Mouse (Mus musculus) heart, embryonic 11.5 days (tissue): ENCODE measurements around the gene Snx29. TPM values are rescaled to one million over a fixed set of nuclear protein-coding genes. Genes with fewer than 3 reads are reported as not detected.

ENCODE experiments used
- ATAC-seq: fragments of 200-750 bp; cut with Nextera tagmentation; replicated peaks from 2 replicates; pipeline ENCODE4 v1.8.0; 2017; ENCODE audit warnings: moderate library complexity; ENCODE audit not compliant: insufficient number of reproducible peaks, low FRiP score, low TSS enrichment
- H3K27ac ChIP-seq: fragments of 300-500 bp; sonication (generic); 2 replicates; pipeline ENCODE4 v1.5.1; 2014; ENCODE audit warnings: mild to moderate bottlenecking, low read depth, low read length
- H3K27me3 ChIP-seq: fragments of 300-500 bp; sonication (generic); 2 replicates; pipeline ENCODE4 v1.6.1; 2014; ENCODE audit warnings: mild to moderate bottlenecking, low read length, mixed read lengths; ENCODE audit not compliant: control insufficient read depth, insufficient read depth
- H3K36me3 ChIP-seq: fragments of 300-500 bp; sonication (generic); 2 replicates; pipeline ENCODE4 v1.6.1; 2014; ENCODE audit warnings: mild to moderate bottlenecking, low read length, moderate library complexity, mixed read lengths; ENCODE audit not compliant: control insufficient read depth, insufficient read depth
- H3K4me1 ChIP-seq: fragments of 300-500 bp; sonication (generic); 2 replicates; pipeline ENCODE4 v1.6.1; 2014; ENCODE audit warnings: low read length; ENCODE audit not compliant: control insufficient read depth, insufficient read depth
- H3K4me2 ChIP-seq: fragments of 300-500 bp; sonication (generic); 2 replicates; pipeline ENCODE4 v1.6.1; 2014; ENCODE audit warnings: mild to moderate bottlenecking, moderate library complexity
- H3K4me3 ChIP-seq: fragments of 300-500 bp; sonication (generic); 2 replicates; pipeline ENCODE4 v1.5.1; 2014; ENCODE audit warnings: low read depth, low read length
- H3K9ac ChIP-seq: fragments of 300-500 bp; sonication (generic); 2 replicates; pipeline ENCODE4 v1.6.1; 2014; ENCODE audit warnings: mild to moderate bottlenecking, low read depth, low read length, moderate library complexity
- H3K9me3 ChIP-seq: fragments of 300-500 bp; sonication (generic); replicated peaks from 2 replicates; pipeline ENCODE4 v1.6.1; 2016; ENCODE audit warnings: low read length; ENCODE audit not compliant: control insufficient read depth
- whole genome bisulfite sequencing: fragments of 180-500 bp; shearing (Covaris S2); extraction: QIAGEN DNeasy Blood & Tissue Kit; methylation state at CpG from one replicate; pipeline ENCODE4 v1.1.7; 2014; ENCODE audit not compliant: insufficient replicate concordance; 5-methylcytosine and 5-hydroxymethylcytosine counted together
- polyA plus RNA-seq: library from polyadenylated mRNA; unstranded; fragments of >200 nt; fragmentation: Nextera tagmentation; extraction: Ambion mirVana; gene quantifications from 2 replicates; pipeline ENCODE4 v1.2.1, GENCODE M21; 2014

Gene Snx29
- polyA plus RNA-seq, 1 experiment from 2014 or later: 8.2 TPM

DNA sequence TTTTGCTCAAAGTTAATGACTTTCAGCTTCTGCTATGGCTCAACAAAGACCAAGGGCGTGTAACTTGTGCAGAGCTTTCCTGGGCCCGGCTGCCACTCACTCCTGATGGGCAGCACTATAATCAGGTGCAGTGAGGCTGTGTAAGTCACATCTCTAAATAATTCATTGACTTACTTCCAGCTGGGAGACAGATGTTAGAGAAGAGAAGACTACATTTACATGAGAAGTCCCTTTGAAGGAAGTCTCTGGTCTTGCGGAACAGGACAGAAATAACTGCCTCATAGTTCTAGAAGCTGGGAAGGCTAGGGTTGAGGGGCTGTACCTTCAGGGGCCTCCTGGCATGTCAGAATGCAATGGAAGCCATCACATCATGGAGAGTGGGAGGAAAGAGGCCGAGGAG lies 127.9 kb downstream of the Snx29 start:
- Histone ChIP-seq H3K27me3 (no peaks in the 10 kb centered on the region), H3K9ac (no peak overlapping the region), H3K9me3 (no peaks in the 10 kb centered on the region), H3K4me2 (no peak overlapping the region), H3K27ac (no peak overlapping the region), H3K4me3 (no peak overlapping the region), H3K4me1 (no peaks in the 10 kb centered on the region), H3K36me3 (0 out of 2 replicates have a peak, but pooled peaks cover 2% of the 10 kb centered on the region)
- 76% methylated on average over 4 of the region's 4 CpGs for WGBS
- no peak for ATAC-seq

DNA sequence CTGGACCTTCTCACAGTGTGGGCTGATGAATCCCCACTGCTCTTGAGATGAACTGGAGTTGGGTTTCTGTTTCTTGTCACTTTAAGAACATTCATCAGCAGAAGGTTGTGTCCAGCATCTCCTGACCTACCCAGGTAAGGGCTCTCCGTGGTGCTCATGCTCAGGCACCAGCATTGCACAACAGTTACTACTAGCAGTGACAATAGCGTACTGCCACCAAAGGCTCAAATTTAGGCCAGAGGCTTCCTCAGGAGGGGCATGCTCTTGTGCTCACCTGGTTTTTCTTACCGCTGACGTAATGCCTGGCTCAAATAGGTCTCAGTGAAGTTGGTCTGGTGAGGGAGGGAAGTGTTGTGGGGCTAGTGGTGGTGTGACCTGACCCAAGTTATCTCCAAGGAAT lies 132.2 kb downstream of the Snx29 start:
- Histone ChIP-seq H3K36me3 (0 out of 2 replicates have a peak, but pooled peaks cover 2% of the 10 kb centered on the region), H3K4me3 (no peak overlapping the region), H3K27me3 (no peaks in the 10 kb centered on the region), H3K9me3 (no peaks in the 10 kb centered on the region), H3K9ac (no peak overlapping the region), H3K27ac (no peak overlapping the region), H3K4me2 (no peak overlapping the region), H3K4me1 (no peaks in the 10 kb centered on the region)
- WGBS: 93% methylated on average over 4 of the region's 4 CpGs
- ATAC-seq: no peak

- Histone ChIP-seq H3K4me2 (no peak overlapping the region), H3K9me3 (no peaks in the 10 kb centered on the region), H3K4me1 (peaks cover 4% of the 10 kb centered on the region), H3K36me3 (0 out of 2 replicates have a peak, but pooled peaks cover 2% of the 10 kb centered on the region), H3K27me3 (no peaks in the 10 kb centered on the region), H3K27ac (0 out of 2 replicates have a peak overlapping the region, but pooled peaks have one; percentile 22), H3K9ac (no peak overlapping the region), H3K4me3 (no peak overlapping the region)
- WGBS: 71% methylated on average over 5 of the region's 5 CpGs
- no peak for ATAC-seq
Measured at GRCm38 (mm10) chr16:11455545-11456140, 132.9 kb downstream of the Snx29 start.

DNA sequence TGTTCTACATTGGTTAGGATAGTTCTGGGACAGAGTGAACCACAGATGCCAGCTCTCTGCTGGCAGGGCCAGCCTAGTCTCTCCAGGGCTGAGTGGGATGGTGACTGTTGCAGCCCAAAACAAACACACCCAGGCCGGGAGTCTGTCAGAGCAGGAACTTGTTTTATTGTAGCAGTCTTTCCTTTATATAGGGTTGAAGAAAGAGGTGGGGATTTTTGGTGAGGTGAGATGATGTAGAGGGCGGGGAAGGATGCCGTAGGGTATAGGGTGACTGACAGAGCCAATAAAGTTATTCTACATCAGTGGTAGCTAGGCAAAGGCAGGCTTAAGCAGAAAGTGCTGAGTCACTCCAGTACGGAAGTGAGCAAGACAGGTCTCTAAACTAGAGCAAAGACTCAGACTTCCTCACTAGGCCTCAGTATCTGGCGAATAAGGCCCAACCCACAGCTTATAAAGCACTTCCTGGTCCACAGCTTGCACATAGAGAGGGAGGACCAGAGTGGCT lies 133.5 kb downstream of the Snx29 start:
- no peak for ATAC-seq

DNA sequence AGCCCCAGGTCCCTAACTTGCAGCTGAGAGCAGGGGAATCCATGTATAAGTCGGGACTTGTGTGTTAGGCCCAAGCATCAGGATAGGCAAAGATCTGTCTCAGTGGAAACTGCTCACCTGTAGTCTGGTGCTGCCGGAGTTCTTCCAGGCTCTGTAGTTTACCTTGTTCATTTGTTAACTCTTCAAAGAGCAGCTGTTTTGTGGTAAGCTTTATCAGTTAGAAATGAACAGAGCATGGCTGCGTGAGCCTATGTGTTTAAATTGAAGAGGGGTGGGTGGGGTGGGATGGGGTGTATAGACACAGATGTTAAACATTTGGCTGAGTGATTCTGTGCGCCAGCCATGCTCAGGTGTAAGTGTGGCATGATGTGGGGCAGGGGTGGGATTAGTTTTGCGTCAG lies 134.4 kb downstream of the Snx29 start:
- H3K27me3 ChIP-seq: no peaks in the 10 kb centered on the region
- no peak overlapping the region for H3K9ac ChIP-seq
- 84% methylated on average over 5 of the region's 5 CpGs for WGBS
- H3K4me2 ChIP-seq: no peak overlapping the region
- ATAC-seq: no peak
- H3K4me1 ChIP-seq: peaks cover 18% of the 10 kb centered on the region
- H3K4me3 ChIP-seq: no peak overlapping the region
- H3K36me3 ChIP-seq: 0 out of 2 replicates have a peak, but pooled peaks cover 2% of the 10 kb centered on the region
- H3K9me3 ChIP-seq: no peaks in the 10 kb centered on the region
- H3K27ac ChIP-seq: no peak overlapping the region

More for the DNA sequence above, 133.5 kb downstream of the Snx29 start:
- WGBS: 84% methylated on average over 5 of the region's 5 CpGs
- Histone ChIP-seq H3K9ac (no peak overlapping the region), H3K27me3 (no peaks in the 10 kb centered on the region), H3K4me3 (no peak overlapping the region), H3K27ac (0 out of 2 replicates have a peak overlapping the region, but pooled peaks have one; percentile 22), H3K9me3 (no peaks in the 10 kb centered on the region), H3K4me2 (no peak overlapping the region), H3K4me1 (peaks cover 10% of the 10 kb centered on the region), H3K36me3 (0 out of 2 replicates have a peak, but pooled peaks cover 2% of the 10 kb centered on the region)

GRCm38 (mm10) chr16:11457609-11458350 lies 135.1 kb downstream of the Snx29 start:
- no peaks in the 10 kb centered on the region for H3K9me3 ChIP-seq
- no peak for ATAC-seq
- 61% methylated on average over 2 of the region's 2 CpGs for WGBS
- no peaks in the 10 kb centered on the region for H3K27me3 ChIP-seq
- no peak overlapping the region for H3K9ac ChIP-seq
- peaks cover 18% of the 10 kb centered on the region for H3K4me1 ChIP-seq
- H3K4me3 ChIP-seq: no peak overlapping the region
- no peak overlapping the region for H3K27ac ChIP-seq
- 0 out of 2 replicates have a peak, but pooled peaks cover under 1% of the 10 kb centered on the region for H3K36me3 ChIP-seq
- H3K4me2 ChIP-seq: no peak overlapping the region

GRCm38 (mm10) chr16:11460210-11460609 lies 137.5 kb downstream of the Snx29 start:
- ATAC-seq: no peak
- WGBS: 91% methylated on average over 1 of the region's 1 CpGs
- Histone ChIP-seq H3K4me2 (no peak overlapping the region), H3K27ac (peak overlapping the region; percentile 90), H3K4me1 (peaks cover 18% of the 10 kb centered on the region), H3K27me3 (no peaks in the 10 kb centered on the region), H3K9ac (no peak overlapping the region; the same call in 1 of the 2 replicates), H3K4me3 (no peak overlapping the region), H3K9me3 (no peaks in the 10 kb centered on the region), H3K36me3 (no peaks in the 10 kb centered on the region)

- peak; percentile 64 for ATAC-seq
- Histone ChIP-seq H3K4me3 (no peak overlapping the region), H3K4me1 (peaks cover 18% of the 10 kb centered on the region), H3K27ac (peak overlapping the region; percentile 90), H3K4me2 (peak overlapping the region; percentile 34), H3K27me3 (no peaks in the 10 kb centered on the region), H3K9ac (peak overlapping the region; percentile 29; the same call in 1 of the 2 replicates), H3K36me3 (no peaks in the 10 kb centered on the region), H3K9me3 (no peaks in the 10 kb centered on the region)
- 38% methylated on average over 7 of the region's 7 CpGs for WGBS
Measured at GRCm38 (mm10) chr16:11461612-11462011, 138.9 kb downstream of the Snx29 start.
